Mouse (Mus musculus) MEL (cell line): ENCODE data around the gene Rasl12. TPM values are rescaled to one million over a fixed set of nuclear protein-coding genes. Genes with fewer than 3 reads are reported as not detected.

Experiments
- DNase-seq: peaks from one replicate; pipeline ENCODE4 v3.0.0; 2011; ENCODE audit warnings: low read depth, low spot score
- H3K27ac ChIP-seq: 2 replicates; pipeline ENCODE4 v1.5.1; 2012; ENCODE audit warnings: low read depth, mild to moderate bottlenecking, control low read depth, low read length, moderate library complexity; ENCODE audit not compliant: control insufficient read depth
- H3K27me3 ChIP-seq, 2 experiments: fragments of 150-350 bp in 1 of 2; sonication (generic) in 1 of 2; 2 replicates each; pipeline ENCODE4 v1.6.1; 2012; ENCODE audit warnings: low read length in 2 of 2, mild to moderate bottlenecking in 2 of 2, improper control_type of control experiment in 1 of 2, moderate library complexity in 1 of 2; ENCODE audit not compliant: insufficient read depth in 2 of 2, control insufficient read depth in 1 of 2
- H3K36me3 ChIP-seq, 2 experiments: 2 replicates each; pipeline ENCODE4 v1.6.1; 2012 to 2014; ENCODE audit warnings: low read length in 2 of 2, improper control_type of control experiment in 1 of 2, inconsistent platforms in 1 of 2, mild to moderate bottlenecking in 1 of 2; ENCODE audit not compliant: insufficient read depth in 2 of 2, control insufficient read depth in 1 of 2
- H3K4me1 ChIP-seq, 2 experiments: fragments of 150-350 bp in 1 of 2; sonication (generic) in 1 of 2; 2 replicates each; pipeline ENCODE4 v1.6.1; 2012; ENCODE audit warnings: low read length in 2 of 2, improper control_type of control experiment in 1 of 2, mild to moderate bottlenecking in 1 of 2; ENCODE audit not compliant: insufficient read depth in 2 of 2, control insufficient read depth in 1 of 2
- H3K4me3 ChIP-seq, 2 experiments: fragments of 150-350 bp in 1 of 2; sonication (generic) in 1 of 2; 2 replicates each; pipeline ENCODE4 v1.5.1; 2012; ENCODE audit warnings: low read depth in 2 of 2, low read length in 2 of 2, mild to moderate bottlenecking in 2 of 2, moderate library complexity in 2 of 2, control low read depth in 1 of 2, improper control_type of control experiment in 1 of 2; ENCODE audit not compliant: control insufficient read depth in 1 of 2, insufficient read depth in 1 of 2
- H3K79me2 ChIP-seq: 2 replicates; pipeline ENCODE4 v1.6.1; 2012; ENCODE audit warnings: mild to moderate bottlenecking, low read length, moderate library complexity; ENCODE audit not compliant: control insufficient read depth, poor library complexity, insufficient read depth
- H3K9ac ChIP-seq: 2 replicates; pipeline ENCODE4 v1.6.1; 2012; ENCODE audit warnings: low read depth, mild to moderate bottlenecking, control low read depth, low read length, moderate library complexity; ENCODE audit not compliant: control insufficient read depth, poor library complexity, severe bottlenecking
- H3K9me3 ChIP-seq: fragments of 150-350 bp; sonication (generic); replicated peaks from 2 replicates; pipeline ENCODE4 v1.6.1; 2012; ENCODE audit warnings: mild to moderate bottlenecking, low read length, improper control_type of control experiment, moderate library complexity; ENCODE audit not compliant: insufficient read depth
- BHLHE40 ChIP-seq: IDR thresholded peaks from 2 replicates; pipeline ENCODE4 v1.6.1; 2012; ENCODE audit warnings: low read depth, mild to moderate bottlenecking, inconsistent platforms, low read length, improper control_type of control experiment, borderline replicate concordance
- CHD2 ChIP-seq: IDR thresholded peaks from 2 replicates; pipeline ENCODE4 v1.6.1; 2011; ENCODE audit warnings: low read length, improper control_type of control experiment
- E2F4 ChIP-seq: IDR thresholded peaks from 2 replicates; pipeline ENCODE4 v1.6.1; 2011; ENCODE audit warnings: low read depth, low read length, improper control_type of control experiment, borderline replicate concordance
- MEF2A ChIP-seq: IDR thresholded peaks from 2 replicates; pipeline ENCODE4 v1.6.1; 2014; ENCODE audit warnings: low read depth, mild to moderate bottlenecking, inconsistent platforms, low read length, improper control_type of control experiment; ENCODE audit not compliant: poor library complexity, insufficient replicate concordance, severe bottlenecking; ENCODE audit errors: extremely low read depth
- MYC ChIP-seq: IDR thresholded peaks from 2 replicates; pipeline ENCODE4 v1.6.1; 2011; ENCODE audit warnings: low read depth, mild to moderate bottlenecking, low read length, improper control_type of control experiment, moderate library complexity
- NELFE ChIP-seq: IDR thresholded peaks from 2 replicates; pipeline ENCODE4 v1.6.1; 2011; ENCODE audit warnings: low read depth, low read length, improper control_type of control experiment
- RAD21 ChIP-seq: IDR thresholded peaks from 2 replicates; pipeline ENCODE4 v1.6.1; 2011; ENCODE audit warnings: mild to moderate bottlenecking, low read depth, low read length, improper control_type of control experiment
- ZNF384 ChIP-seq: IDR thresholded peaks from 2 replicates; pipeline ENCODE4 v1.6.1; 2012; ENCODE audit warnings: low read depth, mild to moderate bottlenecking, inconsistent platforms, low read length, improper control_type of control experiment
- polyA plus RNA-seq, 2 experiments: library from polyadenylated mRNA; stranded (reverse) in 1 of 2; unstranded in 1 of 2; fragments of >175 nt in 1 of 2; fragments of >200 nt in 1 of 2; gene quantifications; 2 replicates each; pipeline versions ENCODE4 v1.2.1 to v1.2.4; 2012; ENCODE audit warnings: low replicate concordance in 2 of 2, low read depth in 1 of 2; ENCODE audit not compliant: insufficient read length in 2 of 2, insufficient read depth in 1 of 2, missing spikeins in 1 of 2
- total RNA-seq: library from RNA; depleted of rRNA; stranded (reverse); fragments of 300-350 nt; gene quantifications from 2 replicates; pipeline ENCODE4 v1.2.3, GENCODE M21; 2012; rRNA removed

Rasl12 gene
- total and polyA plus RNA-seq, 3 experiments = 0.12 to 0.19 TPM; not detected in 1

DNA sequence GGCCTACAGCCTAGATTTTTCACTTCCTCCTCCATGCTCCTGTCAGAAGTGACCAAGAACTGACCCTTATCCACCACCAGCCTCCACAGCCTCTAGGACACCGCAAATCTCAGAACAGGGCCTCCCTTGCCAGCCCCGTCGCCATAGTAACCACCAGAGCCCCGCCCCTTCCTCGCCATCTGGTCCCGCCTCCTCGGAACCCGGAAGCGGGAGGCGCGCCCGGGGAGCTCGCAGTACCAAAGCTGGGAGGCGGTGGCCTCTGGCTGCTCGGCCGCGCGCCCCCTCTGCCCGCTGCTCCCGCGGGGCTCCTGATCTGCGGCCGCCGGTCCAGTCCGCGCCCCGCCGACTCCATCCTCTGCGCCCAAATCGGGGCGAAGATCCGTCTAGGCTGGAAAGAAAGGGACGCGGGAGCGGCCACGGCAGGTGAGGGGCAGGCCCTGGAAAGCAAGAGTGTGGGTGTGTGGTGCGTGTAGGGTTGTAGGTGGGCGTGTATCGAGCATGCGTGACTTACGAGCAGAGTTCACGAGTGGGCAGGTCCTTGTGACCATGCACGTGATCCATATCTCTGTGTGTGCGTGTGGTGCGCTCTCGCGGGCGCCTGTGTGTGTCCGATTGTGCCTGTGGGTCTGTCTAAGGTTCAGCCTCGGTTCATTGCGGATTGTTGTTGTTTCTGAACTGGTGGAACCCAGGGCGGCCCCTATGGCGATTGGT, 62.6 kb downstream of the Rasl12 start, which contains the start of gene Spg21 (continued):
- TF ChIP-seq E2F4 (no peak), BHLHE40 (peak; percentile 92), MYC (peak; percentile 36; the same call in 1 of the 2 replicates), NELFE (peak; percentile 62)

DNA sequence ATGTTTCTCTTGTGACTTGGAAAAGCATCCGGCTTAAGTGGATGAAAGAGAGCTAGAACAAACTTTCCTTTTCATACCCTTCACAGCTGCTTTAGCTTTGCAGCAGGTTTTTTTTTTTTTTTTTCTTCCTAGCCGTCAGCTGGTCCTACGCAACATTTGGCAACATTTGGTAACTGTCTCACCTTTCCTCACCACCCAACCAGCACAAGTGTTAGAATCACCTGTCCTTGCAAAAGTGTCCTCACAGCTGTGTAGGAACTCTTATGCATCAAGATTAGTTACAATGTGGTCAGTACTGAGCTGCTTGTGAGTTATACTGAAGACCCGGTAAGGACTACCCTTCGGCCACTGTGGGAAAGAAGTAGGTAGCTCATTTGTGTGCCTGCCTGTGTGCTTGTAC, 64.2 kb downstream of the Rasl12 start:
- no peaks in the 10 kb centered on the region for H3K27me3 ChIP-seq
- H3K4me3 ChIP-seq = no peak overlapping the region
- no peak overlapping the region for H3K27ac ChIP-seq
- H3K4me1 ChIP-seq = peaks cover 0 to 9% of the 10 kb centered on the region in 2 experiments; a peak in 2 of 4 replicates
- H3K9me3 ChIP-seq = no peaks in the 10 kb centered on the region
- H3K9ac ChIP-seq = no peak overlapping the region
- TF ChIP-seq ZNF384 (peak; percentile 44; the same call in 1 of the 2 replicates), MEF2A (no peak)
- H3K79me2 ChIP-seq = peaks cover 1% of the 10 kb centered on the region; the same call in 1 of the 2 replicates
- peaks cover 0 to 8% of the 10 kb centered on the region in 2 experiments; a peak in 2 of 4 replicates for H3K36me3 ChIP-seq
- no peak for DNase-seq

GRCm38 (mm10) chr9:65464161-65464560, 65.9 kb downstream of the Rasl12 start:
- DNase-seq = peak; percentile 29
- no peak for TF ChIP-seq CHD2
- TF ChIP-seq RAD21 = no peak
- TF ChIP-seq MYC = no peak
- Histone ChIP-seq H3K9ac (no peak overlapping the region), H3K4me1 (peaks cover 0 to 9% of the 10 kb centered on the region in 2 experiments; a peak in 2 of 4 replicates), H3K27me3 (no peaks in the 10 kb centered on the region), H3K9me3 (no peaks in the 10 kb centered on the region), H3K79me2 (peaks cover 1% of the 10 kb centered on the region; the same call in 1 of the 2 replicates), H3K4me3 (no peak overlapping the region), H3K27ac (no peak overlapping the region), H3K36me3 (peaks cover 0 to 8% of the 10 kb centered on the region in 2 experiments; a peak in 2 of 4 replicates)

Other genes with a start within 250 kb of the Rasl12 start
- gene Parp16, start 203.2 kb upstream of the Rasl12 start, total RNA-seq = 1.3 and 1.4 TPM in 2 replicates
- gene Parp16, start 203.2 kb upstream of the Rasl12 start, polyA plus RNA-seq = 1 to 10 TPM in 1 of 2 experiments, not detected in 1; 5.1 TPM
- gene Cilp, start 133.3 kb upstream of the Rasl12 start, total RNA-seq = not detected in 2 replicates
- gene Cilp, start 133.3 kb upstream of the Rasl12 start, polyA plus RNA-seq = under 1 TPM in 1 of 2 experiments, not detected in 1; 0.01 TPM
- 38.7 and 38.8 TPM in 2 replicates for gene Clpx, start 104.2 kb upstream of the Rasl12 start, total RNA-seq
- gene Clpx, start 104.2 kb upstream of the Rasl12 start, polyA plus RNA-seq = 10 to 100 TPM in 1 of 2 experiments, not detected in 1; 32.4 TPM
- 20.3 and 22.8 TPM in 2 replicates for gene Pdcd7, start 52.4 kb upstream of the Rasl12 start, total RNA-seq
- 10 to 100 TPM in 1 of 2 experiments, not detected in 1; 34.5 TPM for gene Pdcd7, start 52.4 kb upstream of the Rasl12 start, polyA plus RNA-seq
- gene Ubap1l, start 37.5 kb upstream of the Rasl12 start, total RNA-seq = not detected in 2 replicates
- under 1 TPM in 1 of 2 experiments, not detected in 1; 0.08 TPM for gene Ubap1l, start 37.5 kb upstream of the Rasl12 start, polyA plus RNA-seq
- not detected in 2 replicates for gene Kbtbd13, start 6.9 kb upstream of the Rasl12 start, total RNA-seq
- gene Kbtbd13, start 6.9 kb upstream of the Rasl12 start, polyA plus RNA-seq = not detected
- not detected in 2 replicates for gene Slc51b, start 24.4 kb downstream of the Rasl12 start, total RNA-seq
- not detected for gene Slc51b, start 24.4 kb downstream of the Rasl12 start, polyA plus RNA-seq
- 10.6 and 10.9 TPM in 2 replicates for gene Mtfmt, start 37.3 kb downstream of the Rasl12 start, total RNA-seq
- gene Mtfmt, start 37.3 kb downstream of the Rasl12 start, polyA plus RNA-seq = 10 to 100 TPM in 1 of 2 experiments, not detected in 1; 14.2 TPM
- 21.7 and 22.7 TPM in 2 replicates for gene Spg21, start 62.4 kb downstream of the Rasl12 start, total RNA-seq
- 10 to 100 TPM in 1 of 2 experiments, not detected in 1; 25.9 TPM for gene Spg21, start 62.4 kb downstream of the Rasl12 start, polyA plus RNA-seq
- not detected in 2 replicates for gene Ankdd1a, start 121.7 kb downstream of the Rasl12 start, total RNA-seq
- under 1 TPM in 1 of 2 experiments, not detected in 1; 0.06 TPM for gene Ankdd1a, start 121.7 kb downstream of the Rasl12 start, polyA plus RNA-seq
- 7.6 and 8.6 TPM in 2 replicates for gene Plekho2, start 181.5 kb downstream of the Rasl12 start, total RNA-seq
- 10 to 100 TPM in 1 of 2 experiments, not detected in 1; 12.9 TPM for gene Plekho2, start 181.5 kb downstream of the Rasl12 start, polyA plus RNA-seq
- gene Pif1, start 188.7 kb downstream of the Rasl12 start, total RNA-seq = 15.5 and 22.5 TPM in 2 replicates
- 10 to 100 TPM in 1 of 2 experiments, not detected in 1; 14.9 TPM for gene Pif1, start 188.7 kb downstream of the Rasl12 start, polyA plus RNA-seq
- not detected in 2 replicates for gene Rbpms2, start 231.1 kb downstream of the Rasl12 start, total RNA-seq
- gene Rbpms2, start 231.1 kb downstream of the Rasl12 start, polyA plus RNA-seq = under 1 TPM in 1 of 2 experiments, not detected in 1; 0.22 TPM